Mouse (Mus musculus): Measurements from ENCODE around the gene Olfr224. TPM values are rescaled to one million over a fixed set of nuclear protein-coding genes. Genes with fewer than 3 reads are reported as not detected.

Gene Olfr224
- polyA plus RNA-seq (2014; fragmentation: Nextera tagmentation; extraction: Ambion mirVana), result not detected in 2 replicates

DNA sequence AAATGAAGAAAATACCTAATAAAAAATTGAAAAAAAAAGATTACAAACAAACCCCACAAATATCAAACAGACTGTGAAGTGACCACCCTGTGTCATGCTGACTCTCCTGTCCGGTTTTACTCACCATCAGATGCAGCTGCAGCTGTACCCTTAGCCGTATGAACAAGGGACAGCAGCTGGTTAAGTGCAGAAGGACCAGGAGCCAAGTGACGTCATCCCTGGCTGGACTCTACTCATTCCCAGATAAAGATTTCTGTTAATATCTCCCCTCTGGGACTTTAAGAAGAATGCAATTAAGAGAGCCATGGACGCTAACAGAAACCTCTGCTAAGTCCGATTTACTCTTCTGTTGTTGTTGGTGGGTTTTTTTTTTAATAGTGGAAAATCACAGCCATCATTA, at the start of gene Olfr224:
Olfr224 (minus strand) TSS at position 149 of the 400 bp plus-strand sequence.
- Histone ChIP-seq H3K27me3 (ENCODE audit: control insufficient read depth, insufficient read depth, low read length) (no peaks in the 10 kb centered on the region), H3K9ac (ENCODE audit: low read length) (no peak within 1 kb of the TSS), H3K4me3 (ENCODE audit: low read depth, low read length) (no peak within 1 kb of the TSS), H3K4me1 (ENCODE audit: control insufficient read depth, insufficient read depth, low read length) (no peaks in the 10 kb centered on the region), H3K9me3 (ENCODE audit: control insufficient read depth, low read length) (no peaks in the 10 kb centered on the region), H3K36me3 (ENCODE audit: control insufficient read depth, insufficient read depth, low read length) (no peaks in the 10 kb centered on the region), H3K27ac (replicated peaks; ENCODE audit: low read depth, low read length) (no peak within 1 kb of the TSS), H3K4me2 (ENCODE audit: low read depth, severe bottlenecking) (no peak within 1 kb of the TSS)
- WGBS, result 82% methylated on average over 5 of the region's 5 CpGs
- ATAC-seq (ENCODE audit: insufficient number of reproducible peaks, low FRiP score, low TSS enrichment, low read depth) (no peak), DNase-seq (ENCODE audit: low spot score) (no peak)

DNA sequence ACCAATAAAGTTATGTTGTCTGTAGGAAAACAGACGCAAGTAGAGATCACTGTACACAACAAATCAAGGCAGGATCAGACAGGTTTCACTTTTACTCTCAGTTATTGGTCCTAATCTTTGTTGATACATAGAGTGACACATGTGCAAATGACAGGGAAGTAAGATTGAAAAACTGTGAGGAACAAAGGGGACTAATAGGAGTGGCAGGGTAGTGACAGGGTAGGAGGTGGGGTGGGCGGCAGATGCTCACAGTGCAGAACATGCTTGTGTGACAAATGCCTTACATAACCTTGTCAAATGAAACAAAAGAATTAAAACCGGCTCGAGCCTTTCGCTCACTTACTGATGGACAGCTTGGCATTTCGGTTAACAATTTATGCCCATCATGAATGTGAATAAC, 48.4 kb upstream of the Olfr224 start:
- 81% methylated on average over 6 of the region's 6 CpGs for WGBS
- no peak overlapping the region for H3K4me2 ChIP-seq (ENCODE audit: low read depth, severe bottlenecking)
- ATAC-seq (ENCODE audit: insufficient number of reproducible peaks, low FRiP score, low TSS enrichment, low read depth), result no peak
- no peak overlapping the region for H3K27ac ChIP-seq (replicated peaks; ENCODE audit: low read depth, low read length)
- no peaks in the 10 kb centered on the region for H3K4me1 ChIP-seq (ENCODE audit: control insufficient read depth, insufficient read depth, low read length)
- no peak for DNase-seq (ENCODE audit: low spot score)
- H3K36me3 ChIP-seq (ENCODE audit: control insufficient read depth, insufficient read depth, low read length), result no peaks in the 10 kb centered on the region
- no peaks in the 10 kb centered on the region for H3K27me3 ChIP-seq (ENCODE audit: control insufficient read depth, insufficient read depth, low read length)
- no peaks in the 10 kb centered on the region for H3K9me3 ChIP-seq (ENCODE audit: control insufficient read depth, low read length)
- H3K4me3 ChIP-seq (ENCODE audit: low read depth, low read length), result no peak overlapping the region
- no peak overlapping the region for H3K9ac ChIP-seq (ENCODE audit: low read length)

DNA sequence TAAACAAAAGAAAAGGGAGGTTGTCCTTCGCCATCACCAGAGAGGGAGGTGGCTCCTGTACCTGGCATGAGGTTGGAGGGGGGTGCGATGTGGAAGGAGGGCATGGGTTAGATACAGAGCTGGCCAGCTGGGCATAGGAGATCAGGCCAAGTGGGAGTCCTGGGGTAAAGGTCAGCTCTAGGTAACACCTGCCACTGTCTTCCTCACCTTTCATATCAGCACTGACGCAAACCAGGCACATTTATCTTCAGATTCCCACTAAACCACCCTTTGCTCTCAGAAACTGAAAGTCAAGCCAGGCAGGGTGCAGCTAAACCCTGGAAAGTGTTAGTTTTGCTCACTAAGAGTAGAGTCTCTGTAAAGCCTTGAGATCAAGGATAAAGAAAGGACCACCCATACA, 48.0 kb upstream of the Olfr224 start:
- no peaks in the 10 kb centered on the region for H3K36me3 ChIP-seq (ENCODE audit: control insufficient read depth, insufficient read depth, low read length)
- no peak overlapping the region for H3K27ac ChIP-seq (replicated peaks; ENCODE audit: low read depth, low read length)
- H3K27me3 ChIP-seq (ENCODE audit: control insufficient read depth, insufficient read depth, low read length), result no peaks in the 10 kb centered on the region
- no peaks in the 10 kb centered on the region for H3K9me3 ChIP-seq (ENCODE audit: control insufficient read depth, low read length)
- no peaks in the 10 kb centered on the region for H3K4me1 ChIP-seq (ENCODE audit: control insufficient read depth, insufficient read depth, low read length)
- ATAC-seq (ENCODE audit: insufficient number of reproducible peaks, low FRiP score, low TSS enrichment, low read depth) (no peak), DNase-seq (ENCODE audit: low spot score) (no peak)
- no peak overlapping the region for H3K4me3 ChIP-seq (ENCODE audit: low read depth, low read length)
- 73% methylated on average over 3 of the region's 3 CpGs for WGBS
- no peak overlapping the region for H3K9ac ChIP-seq (ENCODE audit: low read length)
- no peak overlapping the region for H3K4me2 ChIP-seq (ENCODE audit: low read depth, severe bottlenecking)

GRCm38 (mm10) chr11:58615975-58616374, 45.6 kb upstream of the Olfr224 start, which contains the start of gene 2210407C18Rik:
Gene 2210407C18Rik (minus strand): TSS chr11:58616075.
- ATAC-seq (ENCODE audit: insufficient number of reproducible peaks, low FRiP score, low TSS enrichment, low read depth) (no peak), DNase-seq (ENCODE audit: low spot score) (no peak)
- H3K27me3 ChIP-seq (ENCODE audit: control insufficient read depth, insufficient read depth, low read length), result no peaks in the 10 kb centered on the region
- H3K4me3 ChIP-seq (ENCODE audit: low read depth, low read length), result no peak within 1 kb of the TSS
- no peak within 1 kb of the TSS for H3K9ac ChIP-seq (ENCODE audit: low read length)
- H3K27ac ChIP-seq (replicated peaks; ENCODE audit: low read depth, low read length), result no peak within 1 kb of the TSS
- no peak within 1 kb of the TSS for H3K4me2 ChIP-seq (ENCODE audit: low read depth, severe bottlenecking)
- no peaks in the 10 kb centered on the region for H3K4me1 ChIP-seq (ENCODE audit: control insufficient read depth, insufficient read depth, low read length)
- no peaks in the 10 kb centered on the region for H3K9me3 ChIP-seq (ENCODE audit: control insufficient read depth, low read length)
- whole genome bisulfite sequencing, result 90% methylated on average over 4 of the region's 4 CpGs
- H3K36me3 ChIP-seq (ENCODE audit: control insufficient read depth, insufficient read depth, low read length), result no peaks in the 10 kb centered on the region

- H3K4me3 ChIP-seq (ENCODE audit: low read depth, low read length), result no peak overlapping the region
- H3K36me3 ChIP-seq (ENCODE audit: control insufficient read depth, insufficient read depth, low read length), result no peaks in the 10 kb centered on the region
- H3K9ac ChIP-seq (ENCODE audit: low read length), result no peak overlapping the region
- DNase-seq (ENCODE audit: low spot score) (no peak), ATAC-seq (ENCODE audit: insufficient number of reproducible peaks, low FRiP score, low TSS enrichment, low read depth) (no peak)
- no peak overlapping the region for H3K27ac ChIP-seq (replicated peaks; ENCODE audit: low read depth, low read length)
- H3K9me3 ChIP-seq (ENCODE audit: control insufficient read depth, low read length), result no peaks in the 10 kb centered on the region
- H3K4me2 ChIP-seq (ENCODE audit: low read depth, severe bottlenecking), result no peak overlapping the region
- H3K4me1 ChIP-seq (ENCODE audit: control insufficient read depth, insufficient read depth, low read length), result no peaks in the 10 kb centered on the region
- H3K27me3 ChIP-seq (ENCODE audit: control insufficient read depth, insufficient read depth, low read length), result no peaks in the 10 kb centered on the region
Observed at GRCm38 (mm10) chr11:58614526-58614925, 44.2 kb upstream of the Olfr224 start.

GRCm38 (mm10) chr11:58613359-58613758, 43.0 kb upstream of the Olfr224 start:
- H3K27me3 ChIP-seq (ENCODE audit: control insufficient read depth, insufficient read depth, low read length), result no peaks in the 10 kb centered on the region
- ATAC-seq (ENCODE audit: insufficient number of reproducible peaks, low FRiP score, low TSS enrichment, low read depth) (no peak), DNase-seq (ENCODE audit: low spot score) (no peak)
- no peaks in the 10 kb centered on the region for H3K36me3 ChIP-seq (ENCODE audit: control insufficient read depth, insufficient read depth, low read length)
- H3K4me3 ChIP-seq (ENCODE audit: low read depth, low read length), result no peak overlapping the region
- WGBS, result 64% methylated on average over 3 of the region's 3 CpGs
- no peak overlapping the region for H3K27ac ChIP-seq (replicated peaks; ENCODE audit: low read depth, low read length)
- no peaks in the 10 kb centered on the region for H3K4me1 ChIP-seq (ENCODE audit: control insufficient read depth, insufficient read depth, low read length)
- no peaks in the 10 kb centered on the region for H3K9me3 ChIP-seq (ENCODE audit: control insufficient read depth, low read length)
- H3K4me2 ChIP-seq (ENCODE audit: low read depth, severe bottlenecking), result no peak overlapping the region
- no peak overlapping the region for H3K9ac ChIP-seq (ENCODE audit: low read length)

GRCm38 (mm10) chr11:58607030-58607429, 36.7 kb upstream of the Olfr224 start:
- Histone ChIP-seq H3K9ac (ENCODE audit: low read length) (no peak overlapping the region), H3K4me1 (ENCODE audit: control insufficient read depth, insufficient read depth, low read length) (no peaks in the 10 kb centered on the region), H3K36me3 (ENCODE audit: control insufficient read depth, insufficient read depth, low read length) (no peaks in the 10 kb centered on the region), H3K9me3 (ENCODE audit: control insufficient read depth, low read length) (no peaks in the 10 kb centered on the region), H3K27ac (replicated peaks; ENCODE audit: low read depth, low read length) (no peak overlapping the region), H3K4me3 (ENCODE audit: low read depth, low read length) (no peak overlapping the region), H3K27me3 (ENCODE audit: control insufficient read depth, insufficient read depth, low read length) (no peaks in the 10 kb centered on the region), H3K4me2 (ENCODE audit: low read depth, severe bottlenecking) (no peak overlapping the region)
- DNase-seq (ENCODE audit: low spot score) (no peak), ATAC-seq (ENCODE audit: insufficient number of reproducible peaks, low FRiP score, low TSS enrichment, low read depth) (no peak)
- 85% methylated on average over 6 of the region's 6 CpGs for WGBS

GRCm38 (mm10) chr11:58606177-58606919, 36.0 kb upstream of the Olfr224 start:
- Histone ChIP-seq H3K27me3 (ENCODE audit: control insufficient read depth, insufficient read depth, low read length) (no peaks in the 10 kb centered on the region), H3K27ac (replicated peaks; ENCODE audit: low read depth, low read length) (no peak overlapping the region), H3K4me2 (ENCODE audit: low read depth, severe bottlenecking) (no peak overlapping the region), H3K9me3 (ENCODE audit: control insufficient read depth, low read length) (no peaks in the 10 kb centered on the region), H3K9ac (ENCODE audit: low read length) (no peak overlapping the region), H3K4me3 (ENCODE audit: low read depth, low read length) (no peak overlapping the region), H3K4me1 (ENCODE audit: control insufficient read depth, insufficient read depth, low read length) (no peaks in the 10 kb centered on the region), H3K36me3 (ENCODE audit: control insufficient read depth, insufficient read depth, low read length) (no peaks in the 10 kb centered on the region)
- DNase-seq (ENCODE audit: low spot score) (no peak), ATAC-seq (ENCODE audit: insufficient number of reproducible peaks, low FRiP score, low TSS enrichment, low read depth) (no peak)
- 85% methylated on average over 12 of the region's 12 CpGs for WGBS

DNA sequence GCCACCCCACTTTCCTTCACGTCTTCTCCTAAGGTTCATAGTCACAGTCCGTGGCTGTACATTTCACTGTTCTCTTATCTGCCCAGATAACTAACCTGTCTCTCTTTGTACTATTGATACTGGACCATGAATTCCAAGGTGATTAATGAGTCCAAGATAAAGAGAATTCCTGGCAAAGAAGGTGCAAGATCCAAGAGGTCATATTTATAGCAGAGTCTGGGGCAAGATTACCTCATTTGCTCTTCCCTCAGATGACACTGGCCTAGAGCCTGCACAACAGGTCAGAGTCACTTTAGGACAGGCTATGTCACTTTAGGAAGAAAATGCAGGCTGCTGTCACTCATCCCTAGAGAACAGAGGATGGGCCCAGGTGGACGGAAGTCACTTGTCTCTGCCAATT, 34.9 kb upstream of the Olfr224 start:
- no peak overlapping the region for H3K4me2 ChIP-seq (ENCODE audit: low read depth, severe bottlenecking)
- H3K27ac ChIP-seq (replicated peaks; ENCODE audit: low read depth, low read length), result no peak overlapping the region
- H3K9ac ChIP-seq (ENCODE audit: low read length), result no peak overlapping the region
- H3K4me3 ChIP-seq (ENCODE audit: low read depth, low read length), result no peak overlapping the region
- no peaks in the 10 kb centered on the region for H3K36me3 ChIP-seq (ENCODE audit: control insufficient read depth, insufficient read depth, low read length)
- H3K9me3 ChIP-seq (ENCODE audit: control insufficient read depth, low read length), result no peaks in the 10 kb centered on the region
- no peaks in the 10 kb centered on the region for H3K27me3 ChIP-seq (ENCODE audit: control insufficient read depth, insufficient read depth, low read length)
- no peak for ATAC-seq (ENCODE audit: insufficient number of reproducible peaks, low FRiP score, low TSS enrichment, low read depth)
- H3K4me1 ChIP-seq (ENCODE audit: control insufficient read depth, insufficient read depth, low read length), result no peaks in the 10 kb centered on the region
- DNase-seq (ENCODE audit: low spot score), result no peak
- WGBS, result 81% methylated on average over 3 of the region's 3 CpGs

Measured in limb, embryonic 11.5 days (tissue).